Mouse (Mus musculus): ENCODE data around the gene Bicdl1. TPM values are rescaled to one million over a fixed set of nuclear protein-coding genes. Genes with fewer than 3 reads are reported as not detected.

Gene Bicdl1
- polyA plus RNA-seq, 1 experiment from 2014 or later, result 12.3 TPM

DNA sequence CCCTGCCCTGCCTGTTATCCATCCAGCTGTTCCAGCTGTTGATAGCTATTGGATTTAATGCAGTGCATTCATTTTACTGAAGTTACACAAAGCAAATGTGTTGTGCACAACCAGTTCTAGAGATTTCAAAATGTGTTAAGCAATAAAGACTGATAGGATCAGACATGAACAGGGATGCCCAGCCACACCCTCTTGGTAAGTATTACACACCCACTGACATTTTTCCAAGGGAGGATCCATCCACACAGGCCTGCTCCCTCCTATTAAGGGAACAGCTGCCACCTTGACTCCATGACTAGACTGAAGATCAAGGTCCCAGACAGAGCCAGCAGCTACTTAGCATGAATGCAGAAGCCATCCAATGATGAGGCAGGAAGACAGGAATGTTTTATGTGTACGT lies 74.2 kb downstream of the Bicdl1 start:
- no peak for ATAC-seq (replicated peaks; ENCODE audit: low FRiP score, low read depth)
- DNase-seq (ENCODE audit: low spot score), result no peak
- Histone ChIP-seq H3K9me3 (replicated peaks; ENCODE audit: low read length) (no peaks in the 10 kb centered on the region), H3K4me3 (replicated peaks; ENCODE audit: low read depth, low read length) (no peak overlapping the region), H3K9ac (ENCODE audit: low read depth, low read length) (no peak overlapping the region), H3K4me2 (ENCODE audit: low read length) (no peak overlapping the region), H3K27me3 (ENCODE audit: insufficient read depth, low read length) (no peaks in the 10 kb centered on the region), H3K27ac (no peak overlapping the region), H3K4me1 (replicated peaks; ENCODE audit: insufficient read depth, low read length) (no peaks in the 10 kb centered on the region; the same call in 1 of the 2 replicates), H3K36me3 (ENCODE audit: insufficient read depth, low read length) (0 out of 2 replicates have a peak, but pooled peaks cover 2% of the 10 kb centered on the region)
- TF ChIP-seq CTCF (IDR thresholded peaks at IDR 0.05; ENCODE audit: low read depth), result no peak
- WGBS, result 76% methylated on average over 1 of the region's 1 CpGs

DNA sequence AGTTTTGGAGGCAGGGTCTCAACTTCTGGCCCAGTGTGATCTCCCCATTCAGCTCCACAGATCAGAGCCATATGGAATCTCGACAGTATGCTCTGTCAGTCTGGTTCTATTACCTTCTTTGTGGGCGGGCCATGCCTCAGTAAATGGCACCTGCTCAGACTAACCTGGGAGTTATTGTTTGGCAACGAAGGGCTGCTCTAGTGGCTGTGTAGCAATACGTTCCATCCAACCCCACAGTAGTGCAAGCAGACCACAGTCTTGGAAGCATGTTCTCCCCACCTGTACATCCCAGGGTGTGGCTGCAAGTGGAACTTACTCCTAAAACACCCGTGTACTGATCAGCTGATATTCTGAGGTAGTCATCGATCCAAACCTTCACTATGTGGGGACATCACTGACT lies 74.7 kb downstream of the Bicdl1 start:
- Histone ChIP-seq H3K27me3 (ENCODE audit: insufficient read depth, low read length) (no peaks in the 10 kb centered on the region), H3K9me3 (replicated peaks; ENCODE audit: low read length) (no peaks in the 10 kb centered on the region), H3K27ac (no peak overlapping the region), H3K9ac (ENCODE audit: low read depth, low read length) (no peak overlapping the region), H3K4me1 (replicated peaks; ENCODE audit: insufficient read depth, low read length) (no peaks in the 10 kb centered on the region; the same call in 1 of the 2 replicates), H3K4me3 (replicated peaks; ENCODE audit: low read depth, low read length) (no peak overlapping the region), H3K4me2 (ENCODE audit: low read length) (no peak overlapping the region), H3K36me3 (ENCODE audit: insufficient read depth, low read length) (0 out of 2 replicates have a peak, but pooled peaks cover 2% of the 10 kb centered on the region)
- ATAC-seq (replicated peaks; ENCODE audit: low FRiP score, low read depth) (no peak), DNase-seq (ENCODE audit: low spot score) (no peak)
- no peak for TF ChIP-seq CTCF (IDR thresholded peaks at IDR 0.05; ENCODE audit: low read depth)
- 63% methylated on average over 6 of the region's 6 CpGs for WGBS

DNA sequence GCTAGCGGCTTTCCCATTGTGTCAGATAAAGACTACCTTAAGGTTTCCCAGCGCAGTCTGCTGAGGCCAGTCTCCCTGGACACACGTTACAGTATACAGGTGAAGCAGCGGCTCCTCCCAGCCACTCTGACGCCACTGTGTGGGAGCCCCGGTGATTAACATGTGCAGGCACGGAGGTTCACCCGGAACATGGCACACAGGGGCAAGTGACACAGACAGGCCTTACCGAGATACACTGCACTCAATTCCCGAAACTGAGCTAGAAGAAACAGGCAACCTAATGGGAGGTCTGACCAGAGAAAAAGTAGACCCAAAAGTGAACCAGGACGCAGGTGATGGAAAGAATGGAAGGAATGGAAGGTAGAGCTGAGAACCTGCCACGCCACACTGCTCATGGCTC lies 77.6 kb downstream of the Bicdl1 start:
- Histone ChIP-seq H3K4me3 (replicated peaks; ENCODE audit: low read depth, low read length) (no peak overlapping the region), H3K9me3 (replicated peaks; ENCODE audit: low read length) (no peaks in the 10 kb centered on the region), H3K9ac (ENCODE audit: low read depth, low read length) (no peak overlapping the region), H3K4me1 (replicated peaks; ENCODE audit: insufficient read depth, low read length) (no peaks in the 10 kb centered on the region; the same call in 1 of the 2 replicates), H3K27me3 (ENCODE audit: insufficient read depth, low read length) (no peaks in the 10 kb centered on the region), H3K27ac (no peak overlapping the region), H3K36me3 (ENCODE audit: insufficient read depth, low read length) (no peaks in the 10 kb centered on the region), H3K4me2 (ENCODE audit: low read length) (no peak overlapping the region)
- TF ChIP-seq CTCF (IDR thresholded peaks at IDR 0.05; ENCODE audit: low read depth), result no peak
- DNase-seq (ENCODE audit: low spot score) (no peak), ATAC-seq (replicated peaks; ENCODE audit: low FRiP score, low read depth) (no peak)
- WGBS, result 82% methylated on average over 12 of the region's 12 CpGs

DNA sequence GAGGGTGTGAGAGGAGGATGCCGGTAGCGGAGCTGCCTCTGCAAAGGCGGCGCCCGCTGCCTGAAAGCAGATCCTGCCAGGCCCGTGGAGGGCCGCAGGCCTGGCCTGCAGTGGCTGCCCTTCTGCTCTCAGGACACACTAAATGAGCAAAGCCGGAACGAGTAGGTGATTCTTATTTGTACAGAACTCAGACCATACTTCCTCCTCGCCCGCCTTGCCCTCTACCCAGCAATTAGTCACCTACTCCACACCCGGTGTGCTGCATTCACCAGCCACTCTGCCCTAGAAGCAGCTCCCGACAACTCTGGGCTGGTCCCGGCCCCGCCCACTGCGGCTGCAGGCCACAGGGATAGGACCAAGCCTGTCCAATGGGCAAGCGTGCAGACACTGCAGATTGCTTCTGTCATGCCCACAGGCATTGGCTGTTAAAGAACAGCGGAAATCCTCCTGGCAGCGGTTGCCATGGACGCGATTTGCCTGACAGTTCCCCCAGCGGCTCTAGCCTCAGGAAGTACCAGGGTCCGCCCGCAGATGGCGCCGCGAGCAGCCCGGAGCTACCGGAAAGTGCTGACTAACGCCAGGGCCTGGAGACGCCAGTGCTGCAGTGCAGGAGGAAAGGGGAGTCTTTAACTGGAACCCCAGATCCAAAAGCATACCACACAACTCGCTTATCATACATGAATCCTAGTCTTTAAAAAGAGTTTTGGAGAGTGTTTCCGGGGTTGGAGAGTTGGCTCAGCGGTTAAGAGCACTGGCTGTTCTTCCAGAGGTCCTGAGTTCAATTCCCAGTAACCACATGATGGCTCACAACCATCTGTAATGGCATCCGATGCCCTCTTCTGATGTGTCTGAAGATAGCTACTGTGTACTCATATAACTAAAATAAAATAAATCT lies 78.5 kb downstream of the Bicdl1 start:
- Histone ChIP-seq H3K27me3 (ENCODE audit: insufficient read depth, low read length) (no peaks in the 10 kb centered on the region), H3K27ac (peak overlapping the region; percentile 84), H3K4me2 (ENCODE audit: low read length) (peak overlapping the region; percentile 63), H3K9me3 (replicated peaks; ENCODE audit: low read length) (no peaks in the 10 kb centered on the region), H3K4me3 (replicated peaks; ENCODE audit: low read depth, low read length) (peak overlapping the region; percentile 28), H3K4me1 (replicated peaks; ENCODE audit: insufficient read depth, low read length) (no peaks in the 10 kb centered on the region; the same call in 1 of the 2 replicates), H3K9ac (ENCODE audit: low read depth, low read length) (peak overlapping the region; percentile 51), H3K36me3 (ENCODE audit: insufficient read depth, low read length) (0 out of 2 replicates have a peak, but pooled peaks cover 2% of the 10 kb centered on the region)
- TF ChIP-seq CTCF (IDR thresholded peaks at IDR 0.05; ENCODE audit: low read depth), result peak; percentile 99
- peak; percentile 99 for DNase-seq (ENCODE audit: low spot score)
- 4% methylated on average over 35 of the region's 35 CpGs for WGBS
- ATAC-seq (replicated peaks; ENCODE audit: low FRiP score, low read depth), result peak; percentile 99

DNA sequence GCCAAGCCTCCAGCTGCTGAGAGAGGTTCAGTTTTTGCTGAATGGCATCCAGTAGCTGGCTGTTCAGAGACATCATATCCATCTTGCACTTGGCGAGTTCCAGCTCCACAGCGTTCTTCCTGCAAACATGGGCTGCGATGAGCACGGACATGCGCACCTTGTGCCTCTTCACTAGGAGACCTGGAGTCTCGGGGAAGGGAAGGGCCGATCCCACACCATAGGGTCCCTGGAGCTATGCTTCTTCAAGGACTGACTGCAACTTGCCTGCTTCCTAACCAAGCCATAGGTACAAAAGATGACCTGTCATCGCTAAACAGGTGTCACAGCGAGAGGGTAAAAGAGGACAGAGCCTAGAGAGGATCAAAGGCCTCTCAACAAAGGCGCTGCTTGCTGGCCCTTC lies 79.6 kb downstream of the Bicdl1 start:
- Histone ChIP-seq H3K9me3 (replicated peaks; ENCODE audit: low read length) (no peaks in the 10 kb centered on the region), H3K36me3 (ENCODE audit: insufficient read depth, low read length) (peaks cover 8% of the 10 kb centered on the region), H3K27me3 (ENCODE audit: insufficient read depth, low read length) (no peaks in the 10 kb centered on the region), H3K9ac (ENCODE audit: low read depth, low read length) (no peak overlapping the region), H3K4me1 (replicated peaks; ENCODE audit: insufficient read depth, low read length) (no peaks in the 10 kb centered on the region; the same call in 1 of the 2 replicates), H3K4me3 (replicated peaks; ENCODE audit: low read depth, low read length) (no peak overlapping the region), H3K4me2 (ENCODE audit: low read length) (no peak overlapping the region), H3K27ac (no peak overlapping the region)
- 87% methylated on average over 10 of the region's 10 CpGs for WGBS
- TF ChIP-seq CTCF (IDR thresholded peaks at IDR 0.05; ENCODE audit: low read depth), result no peak
- DNase-seq (ENCODE audit: low spot score) (no peak), ATAC-seq (replicated peaks; ENCODE audit: low FRiP score, low read depth) (no peak)

DNA sequence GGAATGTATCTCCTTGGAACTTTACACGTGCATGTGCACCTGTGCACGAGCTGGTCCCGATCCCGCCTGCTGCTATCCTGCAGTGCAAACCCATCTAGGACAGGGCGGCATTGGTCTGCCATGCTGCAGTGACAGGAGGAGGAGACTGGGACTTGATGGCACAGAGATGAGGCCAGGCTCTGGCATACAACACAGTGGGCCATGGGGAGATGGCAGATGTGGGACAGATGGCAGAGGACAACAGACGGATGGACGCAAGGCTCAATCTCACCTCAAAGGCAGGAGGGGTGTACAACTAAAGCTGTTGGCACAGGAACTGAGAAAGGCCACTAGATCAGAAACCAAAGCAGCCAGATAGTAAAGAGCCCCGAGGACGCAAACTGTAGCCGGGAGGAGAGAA lies 80.5 kb downstream of the Bicdl1 start:
- no peak overlapping the region for H3K27ac ChIP-seq
- no peak overlapping the region for H3K9ac ChIP-seq (ENCODE audit: low read depth, low read length)
- TF ChIP-seq CTCF (IDR thresholded peaks at IDR 0.05; ENCODE audit: low read depth), result no peak
- no peak overlapping the region for H3K4me2 ChIP-seq (ENCODE audit: low read length)
- no peak overlapping the region for H3K4me3 ChIP-seq (replicated peaks; ENCODE audit: low read depth, low read length)
- H3K9me3 ChIP-seq (replicated peaks; ENCODE audit: low read length), result no peaks in the 10 kb centered on the region
- no peaks in the 10 kb centered on the region for H3K27me3 ChIP-seq (ENCODE audit: insufficient read depth, low read length)
- 88% methylated on average over 10 of the region's 10 CpGs for WGBS
- ATAC-seq (replicated peaks; ENCODE audit: low FRiP score, low read depth), result no peak
- H3K4me1 ChIP-seq (replicated peaks; ENCODE audit: insufficient read depth, low read length), result no peaks in the 10 kb centered on the region; the same call in 1 of the 2 replicates
- peaks cover 18% of the 10 kb centered on the region for H3K36me3 ChIP-seq (ENCODE audit: insufficient read depth, low read length)
- DNase-seq (ENCODE audit: low spot score), result no peak

All from kidney, postnatal 0 days (tissue).